Mouse (Mus musculus) forebrain, embryonic 12.5 days (tissue): ENCODE data around the gene Asf1b. TPM values are rescaled to one million over a fixed set of nuclear protein-coding genes. Genes with fewer than 3 reads are reported as not detected.
A peak's percentile ranks its signal among the peaks of the same experiment; 100 is the strongest.

Experiments used
- ATAC-seq: fragments of 200-750 bp; cut with Nextera tagmentation; 2 replicates; pipeline ENCODE4 v1.8.0; 2017; ENCODE audit warnings: moderate TSS enrichment; ENCODE audit not compliant: low FRiP score
- H3K27ac ChIP-seq: fragments of 300-500 bp; sonication (generic); 2 replicates; pipeline ENCODE4 v1.5.1; 2016; ENCODE audit warnings: mild to moderate bottlenecking
- H3K27me3 ChIP-seq: fragments of 300-500 bp; sonication (generic); 2 replicates; pipeline ENCODE4 v1.6.1; 2016; ENCODE audit warnings: mild to moderate bottlenecking
- H3K36me3 ChIP-seq: fragments of 300-500 bp; sonication (generic); replicated peaks from 2 replicates; pipeline ENCODE4 v1.6.1; 2016; ENCODE audit warnings: mild to moderate bottlenecking
- H3K4me1 ChIP-seq: fragments of 300-500 bp; sonication (generic); 2 replicates; pipeline ENCODE4 v1.6.1; 2016
- H3K4me2 ChIP-seq: fragments of 300-500 bp; sonication (generic); 2 replicates; pipeline ENCODE4 v1.6.1; 2016; ENCODE audit warnings: mild to moderate bottlenecking, moderate library complexity
- H3K4me3 ChIP-seq: fragments of 300-500 bp; sonication (generic); replicated peaks from 2 replicates; pipeline ENCODE4 v1.5.1; 2016; ENCODE audit warnings: mild to moderate bottlenecking
- H3K9ac ChIP-seq: fragments of 300-500 bp; sonication (generic); 2 replicates; pipeline ENCODE4 v1.6.1; 2016; ENCODE audit warnings: mild to moderate bottlenecking
- H3K9me3 ChIP-seq: fragments of 300-500 bp; sonication (generic); 2 replicates; pipeline ENCODE4 v1.6.1; 2016
- WGBS: fragments of 180-500 bp; shearing (Covaris S2); methylation state at CpG from one replicate; pipeline ENCODE4 v1.1.7; 2016; 5-methylcytosine and 5-hydroxymethylcytosine counted together
- polyA plus RNA-seq: library from polyadenylated mRNA; unstranded; fragments of >200 nt; fragmentation: Nextera tagmentation; extraction: Ambion mirVana; gene quantifications from 2 replicates; pipeline ENCODE4 v1.2.1, GENCODE M21; 2016

Asf1b gene
- polyA plus RNA-seq = 59.0 and 61.0 TPM in 2 replicates

DNA sequence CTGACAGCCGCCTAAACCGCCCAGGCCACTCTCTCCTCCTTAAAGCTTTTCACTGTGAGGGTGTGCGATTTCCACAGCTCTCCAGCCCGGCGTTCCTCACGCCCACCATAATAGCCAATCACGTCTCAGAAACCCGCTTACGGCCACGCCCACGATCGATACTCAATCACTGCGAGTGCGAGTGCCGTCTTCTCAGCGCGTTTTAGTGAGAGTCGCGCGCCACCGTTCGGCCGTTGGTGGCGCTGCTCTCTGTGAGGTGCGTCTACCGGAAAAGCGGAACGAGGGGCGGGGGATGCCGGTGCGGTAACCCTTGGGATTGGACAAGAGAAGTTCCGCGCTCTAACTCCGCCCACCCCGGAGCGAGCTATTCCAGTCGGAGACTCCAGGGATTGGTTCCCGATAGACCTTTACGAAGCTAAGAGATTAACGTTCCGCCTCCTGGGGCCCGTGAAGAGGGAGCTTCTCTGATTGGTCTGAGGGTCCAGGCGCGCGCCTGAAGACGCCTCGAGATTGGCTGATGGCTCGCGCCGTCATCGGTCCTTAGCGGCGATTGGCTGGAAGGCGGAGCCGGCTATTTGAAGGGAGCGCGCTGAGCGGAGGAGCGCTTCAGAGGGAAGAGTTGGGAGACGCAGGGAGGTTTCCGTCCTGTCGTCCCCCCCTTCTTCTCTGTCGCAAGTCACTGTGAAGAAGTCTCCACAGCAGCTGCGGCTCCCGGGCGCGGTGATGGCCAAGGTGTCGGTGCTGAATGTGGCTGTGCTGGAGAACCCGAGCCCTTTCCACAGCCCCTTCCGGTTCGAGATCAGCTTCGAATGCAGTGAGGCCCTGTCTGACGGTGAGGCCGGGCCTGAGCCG lies at the start of gene Asf1b, which contains the start of gene Gm10644:
Asf1b (plus strand) TSS at position 402 of the 852 bp plus-strand sequence.
Gm10644 (minus strand) TSS at position 100 of the 852 bp plus-strand sequence.
- Histone ChIP-seq H3K27me3 (no peaks in the 10 kb centered on the region), H3K9me3 (no peaks in the 10 kb centered on the region), H3K36me3 (no peaks in the 10 kb centered on the region), H3K4me3 (peak within 1 kb of the TSS; percentile 72), H3K4me2 (peak within 1 kb of the TSS; percentile 91), H3K4me1 (peaks cover 23% of the 10 kb centered on the region), H3K27ac (0 out of 2 replicates have a peak within 1 kb of the TSS, but pooled peaks have one; percentile 32), H3K9ac (peak within 1 kb of the TSS; percentile 69)
- ATAC-seq = peak; percentile 99
- under 1% methylated on average over 75 of the region's 75 CpGs for WGBS

DNA sequence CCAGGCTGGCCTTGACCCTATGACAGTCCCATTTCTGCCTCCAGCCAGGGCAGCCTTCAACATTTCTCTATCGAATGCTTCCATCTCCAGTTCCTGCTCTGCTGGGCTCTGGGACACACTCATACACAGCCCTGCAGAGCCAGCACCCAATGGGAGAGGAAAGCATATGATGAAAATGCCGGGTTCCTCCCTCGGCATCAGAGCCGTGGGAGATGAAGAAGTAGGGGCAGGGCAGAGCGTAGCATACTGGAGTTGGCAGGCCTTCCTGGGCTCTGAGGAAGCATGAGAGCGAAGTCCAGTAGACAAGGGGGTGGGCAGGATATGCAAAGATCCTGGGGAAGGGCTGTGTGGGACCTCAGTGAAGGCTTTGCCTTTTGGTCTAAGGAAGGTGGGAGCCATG lies 46.7 kb upstream of the Asf1b start:
- Histone ChIP-seq H3K4me3 (no peak overlapping the region), H3K27ac (no peak overlapping the region), H3K9me3 (no peaks in the 10 kb centered on the region), H3K36me3 (peaks cover 9% of the 10 kb centered on the region; the same call in 1 of the 2 replicates), H3K4me1 (peaks cover 30% of the 10 kb centered on the region), H3K4me2 (no peak overlapping the region), H3K9ac (no peak overlapping the region), H3K27me3 (no peaks in the 10 kb centered on the region)
- 90% methylated on average over 6 of the region's 6 CpGs for WGBS
- no peak for ATAC-seq

DNA sequence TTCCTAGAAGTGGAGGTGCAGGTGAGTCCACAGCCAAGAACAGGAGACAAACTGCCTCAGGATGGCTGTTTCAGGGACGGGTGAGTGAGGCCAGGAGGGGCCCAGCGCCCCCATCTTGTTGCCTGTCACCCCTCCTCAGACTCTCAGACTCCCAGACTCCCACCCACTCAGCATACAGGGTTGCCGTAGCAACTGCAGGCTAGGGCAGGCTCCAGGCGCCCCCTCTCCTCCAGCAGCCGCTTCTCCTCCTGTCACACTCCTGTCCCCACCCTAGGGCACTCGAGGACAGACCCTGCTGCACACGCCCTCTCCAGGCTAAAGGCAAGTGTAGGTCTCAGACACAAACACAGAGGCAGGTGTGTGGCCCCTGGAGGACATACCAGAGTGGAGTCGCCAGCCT lies 46.0 kb upstream of the Asf1b start:
- Histone ChIP-seq H3K27ac (no peak overlapping the region), H3K9me3 (no peaks in the 10 kb centered on the region), H3K36me3 (peaks cover 9% of the 10 kb centered on the region; the same call in 1 of the 2 replicates), H3K4me1 (peaks cover 25% of the 10 kb centered on the region), H3K4me3 (no peak overlapping the region), H3K9ac (0 out of 2 replicates have a peak overlapping the region, but pooled peaks have one; percentile 13), H3K27me3 (no peaks in the 10 kb centered on the region), H3K4me2 (no peak overlapping the region)
- ATAC-seq = peak; percentile 60; the same call in 1 of the 2 replicates
- WGBS = 47% methylated on average over 8 of the region's 8 CpGs

DNA sequence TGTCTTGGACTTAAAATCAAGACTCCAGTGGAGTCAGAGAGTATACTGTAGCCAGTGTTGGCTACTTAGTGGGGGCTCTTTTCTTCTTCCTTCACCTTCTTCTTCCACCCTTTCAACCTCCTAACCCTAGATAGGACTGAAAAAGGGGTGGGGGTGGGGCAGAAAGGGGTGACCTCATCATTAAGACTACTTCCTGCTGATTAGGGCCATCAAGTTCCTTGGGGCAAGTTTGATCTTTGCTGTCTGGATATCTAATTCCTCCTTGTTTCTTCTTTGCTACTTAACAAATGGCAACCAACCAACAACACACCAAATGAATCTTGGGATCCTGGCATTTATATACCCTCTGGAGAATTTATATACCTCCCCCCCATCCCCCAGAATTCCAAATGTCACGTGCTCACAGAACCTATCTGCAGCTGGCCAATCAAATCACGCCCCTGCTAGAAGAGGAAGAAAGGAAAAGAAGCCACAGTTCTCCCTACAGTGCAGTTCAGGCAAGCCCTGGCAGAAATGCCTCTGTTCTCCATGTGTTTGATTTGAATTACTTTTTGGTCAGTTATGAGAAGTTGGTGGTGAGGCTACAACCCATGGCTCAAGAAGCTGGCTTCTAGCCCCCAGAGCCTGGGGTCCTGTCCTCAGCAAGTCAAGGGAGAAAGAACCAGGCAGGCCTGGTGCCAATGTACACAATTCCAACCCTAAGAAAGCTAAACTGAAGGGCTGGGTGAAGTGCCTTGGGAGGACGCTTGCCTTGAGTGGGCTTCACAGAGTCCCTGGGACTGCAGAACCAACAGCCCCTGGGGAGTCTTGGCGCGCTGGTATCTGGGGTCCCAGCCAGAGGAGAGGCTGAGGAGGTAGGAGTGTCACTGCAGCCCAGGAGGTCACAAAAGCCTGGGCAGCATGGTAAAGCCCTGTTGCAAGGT lies 43.2 kb upstream of the Asf1b start:
- H3K9ac ChIP-seq = no peak overlapping the region
- no peak for ATAC-seq

DNA sequence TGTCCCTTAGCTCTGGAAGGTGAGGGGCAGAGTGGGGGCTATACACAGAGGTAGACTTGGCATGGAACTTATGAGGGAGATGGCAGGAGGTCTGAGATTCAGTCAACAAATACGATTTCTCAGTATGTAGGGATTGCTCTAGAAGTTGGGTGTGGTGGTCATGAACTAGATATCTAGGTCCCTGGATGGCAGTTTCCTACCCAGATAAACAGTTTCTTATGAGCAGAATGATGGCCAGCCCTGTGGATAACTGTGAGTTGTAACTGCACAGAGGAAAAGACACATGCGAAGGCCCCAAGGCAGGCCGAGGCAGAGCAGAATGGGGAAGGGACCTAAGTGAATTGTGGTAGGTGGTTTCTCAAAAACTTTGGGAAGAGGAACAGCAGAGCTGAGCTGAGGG lies 41.1 kb upstream of the Asf1b start:
- 96% methylated on average over 3 of the region's 3 CpGs for WGBS
- Histone ChIP-seq H3K4me3 (no peak overlapping the region), H3K4me1 (peaks cover 27% of the 10 kb centered on the region), H3K9me3 (no peaks in the 10 kb centered on the region), H3K4me2 (no peak overlapping the region), H3K27ac (no peak overlapping the region), H3K9ac (no peak overlapping the region), H3K36me3 (peaks cover 8% of the 10 kb centered on the region), H3K27me3 (no peaks in the 10 kb centered on the region)
- no peak for ATAC-seq

More for the DNA sequence above, 43.2 kb upstream of the Asf1b start:
- Histone ChIP-seq H3K4me1 (peaks cover 38% of the 10 kb centered on the region), H3K4me3 (no peak overlapping the region), H3K27me3 (no peaks in the 10 kb centered on the region), H3K36me3 (0 out of 2 replicates have a peak, but pooled peaks cover 2% of the 10 kb centered on the region), H3K27ac (no peak overlapping the region), H3K9me3 (no peaks in the 10 kb centered on the region), H3K4me2 (no peak overlapping the region)
- WGBS = 87% methylated on average over 5 of the region's 5 CpGs

DNA sequence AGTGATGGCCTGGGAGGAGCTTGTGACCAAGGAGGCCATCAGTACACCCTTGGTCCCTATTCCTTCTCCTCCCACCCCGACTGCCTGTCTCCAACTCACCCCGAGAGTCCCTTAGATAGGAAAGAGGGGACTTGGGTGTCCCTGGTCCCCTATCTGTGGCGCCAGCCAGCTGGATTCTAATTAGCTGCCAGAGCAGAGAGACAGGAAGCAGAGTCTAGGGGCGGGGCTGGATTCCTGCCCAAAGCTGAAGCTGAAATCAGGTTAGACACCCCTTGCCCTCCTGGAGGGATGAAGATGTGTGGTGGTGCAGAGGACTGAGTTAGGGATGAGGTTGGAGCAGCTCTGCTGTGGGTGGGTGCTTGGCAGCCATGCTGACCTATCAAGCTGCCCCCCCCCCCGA lies 40.4 kb upstream of the Asf1b start:
- no peak overlapping the region for H3K4me2 ChIP-seq
- H3K27me3 ChIP-seq = no peaks in the 10 kb centered on the region
- ATAC-seq = no peak
- peaks cover 22% of the 10 kb centered on the region for H3K4me1 ChIP-seq
- H3K9ac ChIP-seq = no peak overlapping the region
- no peak overlapping the region for H3K27ac ChIP-seq
- H3K9me3 ChIP-seq = no peaks in the 10 kb centered on the region
- no peak overlapping the region for H3K4me3 ChIP-seq
- peaks cover 14% of the 10 kb centered on the region for H3K36me3 ChIP-seq
- 71% methylated on average over 4 of the region's 5 CpGs for WGBS

DNA sequence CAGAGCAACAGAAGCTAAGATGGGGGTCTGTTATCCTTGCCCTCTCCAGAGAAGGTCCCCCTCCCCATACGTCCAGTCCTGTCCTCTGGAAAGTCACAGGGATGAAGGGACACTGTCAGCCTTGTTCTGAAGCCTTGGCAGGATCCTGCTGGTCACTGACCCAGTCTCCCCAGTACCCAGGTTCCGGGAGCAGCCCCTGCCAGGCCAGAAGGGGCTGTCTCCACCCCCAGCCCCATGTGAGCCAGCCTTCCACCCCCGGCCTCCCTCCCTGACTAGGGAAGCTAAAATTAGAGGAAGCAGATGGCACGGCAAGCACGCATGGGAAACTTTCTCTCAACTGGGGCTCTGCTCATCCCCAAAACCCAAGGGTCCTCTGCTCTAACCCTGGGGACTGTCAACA lies 39.3 kb upstream of the Asf1b start:
- Histone ChIP-seq H3K4me3 (no peak overlapping the region), H3K9me3 (no peaks in the 10 kb centered on the region), H3K4me2 (no peak overlapping the region), H3K36me3 (peaks cover 23% of the 10 kb centered on the region), H3K27ac (no peak overlapping the region), H3K4me1 (peaks cover 22% of the 10 kb centered on the region), H3K27me3 (no peaks in the 10 kb centered on the region), H3K9ac (no peak overlapping the region)
- no peak for ATAC-seq
- 84% methylated on average over 5 of the region's 5 CpGs for WGBS

DNA sequence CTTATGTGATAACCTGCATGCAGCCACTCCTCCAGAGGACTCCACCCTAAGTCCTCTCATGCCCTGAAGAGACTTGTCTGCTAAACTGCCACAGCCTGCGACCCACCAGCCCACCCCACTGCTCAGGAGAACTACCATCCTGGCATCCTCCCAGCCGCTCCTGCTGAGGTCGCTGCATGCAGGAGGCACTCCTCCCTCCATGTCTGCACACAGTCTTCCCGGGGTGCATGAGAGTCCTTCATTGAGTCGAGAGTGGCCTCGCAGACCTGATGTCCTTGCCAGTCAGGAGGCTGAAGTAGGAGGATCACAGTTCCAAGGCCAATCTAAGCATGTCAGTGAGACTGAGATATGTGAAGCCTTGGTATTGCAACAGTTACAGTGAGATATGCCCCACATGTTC lies 37.7 kb upstream of the Asf1b start:
- Histone ChIP-seq H3K9ac (no peak overlapping the region), H3K27me3 (no peaks in the 10 kb centered on the region), H3K9me3 (no peaks in the 10 kb centered on the region), H3K4me3 (no peak overlapping the region), H3K36me3 (peaks cover 34% of the 10 kb centered on the region), H3K4me2 (no peak overlapping the region), H3K4me1 (peaks cover 18% of the 10 kb centered on the region), H3K27ac (no peak overlapping the region)
- no peak for ATAC-seq
- WGBS = 77% methylated on average over 6 of the region's 6 CpGs

DNA sequence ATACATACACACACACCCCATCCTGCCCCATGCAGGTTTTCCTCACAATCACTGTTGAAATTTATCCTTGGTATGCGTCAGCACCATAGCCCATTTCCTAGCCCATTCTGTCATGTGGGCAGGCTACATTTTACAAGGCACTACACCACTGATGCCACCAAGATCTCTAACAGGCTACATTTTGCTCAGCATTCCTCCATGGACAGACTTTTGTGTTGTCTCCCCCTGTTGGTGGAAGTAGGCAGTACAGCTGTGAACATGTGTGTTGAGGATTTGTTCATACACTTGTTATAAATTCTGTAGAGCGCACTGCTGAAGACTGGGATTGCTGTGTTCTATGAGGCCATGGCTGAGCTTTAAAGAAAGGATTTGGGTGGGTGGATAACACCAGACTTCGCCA lies 33.7 kb upstream of the Asf1b start:
- no peaks in the 10 kb centered on the region for H3K27me3 ChIP-seq
- no peak overlapping the region for H3K27ac ChIP-seq
- H3K9me3 ChIP-seq = no peaks in the 10 kb centered on the region
- no peak overlapping the region for H3K4me2 ChIP-seq
- ATAC-seq = peak; percentile 53; the same call in 1 of the 2 replicates
- no peaks in the 10 kb centered on the region for H3K4me1 ChIP-seq
- peaks cover 63% of the 10 kb centered on the region for H3K36me3 ChIP-seq
- H3K4me3 ChIP-seq = no peak overlapping the region
- H3K9ac ChIP-seq = no peak overlapping the region
- 82% methylated on average over 3 of the region's 3 CpGs for WGBS

DNA sequence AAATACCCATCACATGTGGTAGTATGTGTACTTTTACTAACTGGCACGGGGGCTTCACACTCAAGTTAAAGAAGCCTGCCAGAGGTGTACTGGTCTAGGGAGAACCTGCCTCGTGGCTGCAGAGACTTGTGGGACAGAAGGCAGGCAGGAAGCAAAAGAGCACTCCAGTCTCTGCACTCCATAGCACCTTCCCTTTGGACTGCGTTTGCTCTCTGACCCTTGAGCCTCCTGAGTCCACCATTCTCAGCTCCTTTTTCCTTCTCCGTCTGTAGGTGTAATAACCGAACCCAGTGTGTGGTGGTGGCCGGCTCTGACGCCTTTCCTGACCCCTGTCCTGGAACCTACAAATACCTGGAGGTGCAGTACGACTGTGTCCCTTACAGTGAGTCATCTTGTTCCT lies 32.6 kb upstream of the Asf1b start:
- no peak overlapping the region for H3K9ac ChIP-seq
- 93% methylated on average over 8 of the region's 8 CpGs for WGBS
- peaks cover 69% of the 10 kb centered on the region for H3K36me3 ChIP-seq
- no peak overlapping the region for H3K27ac ChIP-seq
- no peak overlapping the region for H3K4me2 ChIP-seq
- H3K4me3 ChIP-seq = no peak overlapping the region
- no peaks in the 10 kb centered on the region for H3K9me3 ChIP-seq
- ATAC-seq = no peak
- H3K4me1 ChIP-seq = no peaks in the 10 kb centered on the region
- no peaks in the 10 kb centered on the region for H3K27me3 ChIP-seq

DNA sequence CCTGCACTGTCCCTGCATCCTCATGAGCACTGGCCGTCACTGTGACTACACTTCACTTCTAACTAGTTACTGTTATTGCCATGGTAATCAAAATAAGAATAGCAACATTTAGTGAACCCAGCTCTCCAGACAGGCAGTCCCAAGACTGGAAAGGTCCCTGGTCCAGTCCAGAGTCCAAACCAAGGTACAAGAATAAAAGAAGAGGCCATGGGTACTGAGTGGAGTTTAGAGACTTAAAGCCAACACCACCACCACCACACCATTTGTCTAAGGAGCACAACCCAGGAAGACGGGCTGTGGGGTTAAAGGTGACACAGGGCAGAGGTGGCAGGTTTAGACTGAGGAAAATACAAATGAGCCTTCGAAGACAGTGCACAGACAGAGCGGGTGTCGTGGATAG lies 30.7 kb upstream of the Asf1b start:
- no peak overlapping the region for H3K4me3 ChIP-seq
- ATAC-seq = no peak
- no peak overlapping the region for H3K9ac ChIP-seq
- H3K36me3 ChIP-seq = peaks cover 75% of the 10 kb centered on the region
- H3K27ac ChIP-seq = no peak overlapping the region
- 86% methylated on average over 5 of the region's 5 CpGs for WGBS
- no peaks in the 10 kb centered on the region for H3K9me3 ChIP-seq
- no peaks in the 10 kb centered on the region for H3K4me1 ChIP-seq
- no peaks in the 10 kb centered on the region for H3K27me3 ChIP-seq
- no peak overlapping the region for H3K4me2 ChIP-seq

DNA sequence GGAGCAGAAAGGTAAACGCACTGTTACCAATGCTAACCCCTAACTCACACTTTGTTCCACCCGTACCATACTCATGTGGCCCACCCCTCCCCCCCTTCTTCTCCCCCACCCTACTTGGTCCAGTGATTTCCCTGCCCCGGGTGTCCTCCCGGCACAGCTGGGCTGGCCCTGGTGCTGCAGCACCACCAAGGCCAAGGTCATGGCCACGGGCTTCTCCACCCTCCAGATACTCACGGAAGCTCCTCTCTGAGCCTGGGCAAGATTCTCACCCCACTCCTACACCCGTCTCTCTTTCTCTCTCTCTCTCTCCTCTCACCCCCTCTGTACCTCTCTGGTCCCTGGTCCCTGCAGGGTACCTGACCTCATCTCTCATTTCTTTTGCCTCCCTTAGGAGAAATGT lies 29.0 kb upstream of the Asf1b start:
- H3K27ac ChIP-seq = no peak overlapping the region
- no peak overlapping the region for H3K9ac ChIP-seq
- 79% methylated on average over 7 of the region's 7 CpGs for WGBS
- H3K4me3 ChIP-seq = no peak overlapping the region
- no peak for ATAC-seq
- H3K9me3 ChIP-seq = no peaks in the 10 kb centered on the region
- H3K36me3 ChIP-seq = peaks cover 78% of the 10 kb centered on the region
- H3K27me3 ChIP-seq = no peaks in the 10 kb centered on the region
- H3K4me2 ChIP-seq = no peak overlapping the region
- no peaks in the 10 kb centered on the region for H3K4me1 ChIP-seq
